Mouse (Mus musculus) adrenal gland, postnatal 36 days (tissue): ENCODE results near the gene Oaf. TPM values are rescaled to one million over a fixed set of nuclear protein-coding genes. Genes with fewer than 3 reads are reported as not detected.

Source experiments
- DNase-seq, 2 experiments: peaks; one replicate each; pipeline ENCODE4 v3.0.0; 2021; ENCODE audit warnings: mixed read lengths in 1 of 2
- total RNA-seq, 2 experiments: library from RNA; stranded (reverse); gene quantifications; 2 replicates each; pipeline ENCODE4 v1.2.3; 2021

Oaf gene
- total RNA-seq, 2 experiments from 2014 or later, result 12.8 to 34.7 TPM

- DNase-seq, result no peak
These were observed 14.8 kb downstream of the Oaf start for GRCm38 (mm10) chr9:43224771-43225355.

- DNase-seq, result no peak
These were observed 17.3 kb downstream of the Oaf start for GRCm38 (mm10) chr9:43222429-43222715.

DNA sequence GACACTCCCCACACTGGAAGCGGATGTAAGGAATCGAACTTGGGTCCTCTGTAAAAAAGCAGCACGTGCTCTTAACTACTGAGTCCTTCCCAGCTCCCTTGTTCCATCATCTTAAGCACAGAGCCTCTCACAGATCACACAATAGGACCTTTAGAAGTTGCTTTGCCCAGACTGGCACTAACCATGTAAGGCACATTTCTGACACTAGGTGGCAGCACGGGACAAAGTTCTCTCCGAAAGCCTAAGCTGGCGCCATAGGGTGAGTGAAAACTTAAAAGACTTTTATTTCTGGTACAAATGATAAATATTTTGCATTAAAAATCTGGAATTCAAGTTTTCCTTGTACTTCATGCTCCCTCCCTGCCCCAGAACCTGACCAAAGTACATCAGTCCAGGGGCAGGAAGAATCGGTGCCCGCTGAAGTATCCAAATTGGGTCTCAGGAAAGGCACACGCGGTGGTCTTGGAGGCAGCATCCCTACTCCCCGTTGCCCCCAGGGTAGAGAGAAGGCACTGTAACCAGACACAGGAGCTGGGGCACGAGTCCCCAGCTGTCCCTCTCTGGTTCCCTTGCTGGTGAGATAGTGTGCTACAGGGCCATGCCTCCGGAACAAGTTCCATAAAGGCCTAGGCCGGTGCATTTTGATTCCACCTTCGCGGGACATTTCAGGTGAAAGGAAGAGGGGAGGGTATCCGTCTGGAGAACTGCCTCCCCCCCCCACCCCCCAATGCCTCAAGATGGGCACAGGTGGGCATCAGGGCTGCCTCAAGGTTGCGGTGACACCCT, 17.9 kb downstream of the Oaf start:
- peak; percentile 82 to 87 for DNase-seq

DNA sequence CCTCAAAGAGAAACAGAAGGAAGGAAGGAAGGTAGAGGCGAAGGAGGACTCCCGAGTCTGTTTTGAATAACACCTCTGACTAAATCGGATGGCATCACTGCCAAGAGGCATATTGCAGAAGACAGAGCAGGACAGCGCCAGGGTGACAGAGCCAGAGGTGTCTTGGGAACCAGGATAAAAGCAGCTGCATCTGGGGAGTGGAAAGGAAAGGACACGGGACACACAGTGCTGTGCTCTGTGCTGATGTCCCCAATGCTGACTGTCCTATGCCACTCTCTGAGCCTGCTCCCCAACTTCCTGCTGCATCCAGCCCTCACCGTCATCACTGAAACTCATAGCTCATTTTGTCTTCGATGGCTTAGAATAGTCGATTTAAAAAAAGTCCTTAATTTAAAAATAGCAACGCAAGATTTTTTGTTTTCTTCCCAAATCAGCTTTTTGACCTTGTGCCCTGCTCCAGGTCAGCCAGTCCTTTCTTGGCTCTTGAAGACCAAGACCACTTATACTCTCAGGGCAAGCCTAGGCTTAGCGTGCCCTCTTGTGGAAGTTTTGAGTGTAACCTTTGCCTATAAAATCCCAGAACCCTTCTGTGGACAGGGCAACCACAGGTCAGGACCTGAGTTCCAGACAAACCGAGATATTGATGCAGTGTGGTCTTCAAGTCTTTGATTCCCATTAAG, 28.8 kb downstream of the Oaf start:
- peak; percentile 63 to 77 for DNase-seq

DNA sequence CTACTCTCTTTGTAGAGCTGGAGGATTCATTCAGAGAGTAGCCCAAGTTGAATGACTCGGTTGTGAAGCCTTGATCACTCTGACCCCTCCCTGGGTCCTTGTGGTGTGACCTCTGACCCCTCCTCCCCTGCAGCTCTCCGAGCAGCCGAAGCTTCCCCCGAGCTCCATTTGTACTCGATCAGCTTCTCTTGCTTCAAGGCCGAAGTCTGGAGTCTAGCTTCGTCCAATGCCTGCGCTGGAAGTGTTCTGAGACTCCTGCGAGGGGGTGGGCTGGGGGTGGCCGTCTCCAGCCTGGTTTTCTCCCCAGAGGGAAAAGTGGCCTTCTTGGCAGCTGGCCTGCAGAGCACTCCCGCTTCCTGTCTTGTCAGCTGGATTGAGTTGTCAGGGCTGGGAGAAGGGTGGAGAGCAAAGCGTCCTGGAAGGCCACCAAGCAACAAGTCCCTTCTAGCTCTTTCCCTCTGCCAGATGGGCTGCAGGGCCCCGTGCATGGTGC, 29.5 kb downstream of the Oaf start, which contains the start of gene Pou2f3:
TSS of gene Pou2f3 (minus strand) at position 180 of the 493 bp plus-strand sequence.
- peak; percentile 62 to 73 for DNase-seq

DNA sequence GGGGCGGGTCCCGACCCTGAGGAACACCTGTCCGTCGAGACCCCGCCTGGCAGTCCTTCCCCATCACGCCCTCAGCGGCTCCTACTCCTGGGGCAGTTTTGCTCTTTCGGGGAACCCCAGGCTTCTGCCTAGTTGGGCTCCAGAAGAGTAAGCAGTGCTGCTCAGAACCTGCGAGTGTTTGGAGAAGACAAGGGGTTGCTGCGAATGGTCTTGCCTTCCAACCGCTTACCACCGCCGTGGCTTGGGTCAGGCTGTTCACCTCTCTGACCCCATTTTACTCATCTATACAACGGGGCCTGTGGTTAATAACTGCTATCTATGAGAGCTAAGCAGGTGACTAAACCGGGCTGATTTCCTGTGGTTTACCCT, 33.7 kb downstream of the Oaf start:
- no peak for DNase-seq

DNA sequence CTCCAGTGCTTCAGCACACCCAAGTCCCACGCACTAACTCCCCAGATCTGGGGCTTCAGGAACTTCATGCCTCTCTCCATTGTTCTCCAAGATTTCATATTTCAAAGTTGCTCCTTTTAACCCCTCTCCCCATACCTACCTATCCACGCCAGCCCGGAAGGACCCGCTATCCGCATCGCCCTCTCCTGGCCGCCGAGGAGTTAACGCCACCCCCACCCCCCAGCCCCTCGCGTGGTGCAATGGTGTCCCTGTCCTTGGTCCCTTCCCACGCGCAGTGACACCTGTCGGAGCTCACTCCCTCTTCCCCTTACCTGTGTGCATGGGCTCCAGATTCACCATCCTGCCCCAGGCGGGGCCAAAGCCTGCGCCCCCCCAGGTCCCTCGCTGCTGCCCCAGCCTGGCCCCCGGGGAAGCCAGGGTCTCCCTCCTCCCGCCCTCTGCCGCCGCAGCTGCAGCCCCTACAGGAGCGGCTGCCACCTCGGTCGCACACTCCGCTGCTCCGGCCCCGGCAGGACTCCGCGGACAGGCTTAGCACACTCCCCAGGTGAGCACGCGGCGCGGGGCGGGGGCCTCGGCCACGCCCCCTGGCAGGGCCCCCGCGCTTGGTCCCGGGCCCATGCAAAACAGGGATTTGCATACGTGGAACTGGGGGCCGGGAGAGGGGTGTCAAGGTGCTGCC, 34.2 kb downstream of the Oaf start:
- DNase-seq, result no peak

GRCm38 (mm10) chr9:43200212-43200611, 39.5 kb downstream of the Oaf start:
- no peak for DNase-seq

- DNase-seq, result no peak
These were observed 45.7 kb downstream of the Oaf start for GRCm38 (mm10) chr9:43194001-43194400.

DNA sequence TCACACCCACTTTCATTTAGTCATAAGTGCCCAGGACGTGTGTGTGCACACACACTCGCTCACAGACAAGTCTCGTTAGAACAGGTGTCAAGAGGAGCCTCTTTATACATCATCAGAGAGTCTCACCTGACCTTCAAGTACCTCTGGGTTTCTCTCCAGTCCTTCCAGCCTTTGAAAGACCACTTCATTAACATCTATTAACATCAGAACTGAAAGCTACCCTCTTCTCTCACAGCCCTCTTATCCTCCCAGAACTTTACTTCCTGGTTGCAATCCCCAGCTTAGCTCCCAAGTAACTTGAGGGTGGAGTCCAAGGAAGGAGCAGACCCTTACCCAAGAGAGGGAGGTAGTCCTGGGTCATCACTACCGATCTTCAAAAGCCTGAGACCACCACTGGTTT, 48.1 kb downstream of the Oaf start:
- DNase-seq, result no peak

DNA sequence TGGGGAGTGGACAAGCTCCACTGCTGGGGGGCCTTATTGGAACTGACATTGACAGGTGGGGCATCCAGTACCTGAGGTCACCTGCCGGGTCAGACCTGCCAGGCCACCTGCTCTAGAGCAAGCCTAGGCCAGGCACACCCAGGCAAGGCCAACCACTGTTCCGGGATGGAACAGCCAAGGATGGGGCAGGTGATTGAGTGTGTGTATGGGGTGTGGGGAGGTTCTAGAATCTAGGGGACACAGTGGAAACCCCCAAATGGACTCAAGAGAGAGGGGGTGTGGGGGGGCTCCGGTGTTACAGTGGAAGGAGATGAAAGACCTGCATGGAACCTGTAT, 50.7 kb downstream of the Oaf start:
- DNase-seq, result no peak

GRCm38 (mm10) chr9:43188309-43189020, 51.2 kb downstream of the Oaf start:
- DNase-seq, result no peak

- peak; percentile 3 to 17 for DNase-seq
These were observed 60.1 kb downstream of the Oaf start for GRCm38 (mm10) chr9:43179614-43180013.

- DNase-seq, result no peak
These were observed 61.5 kb downstream of the Oaf start for GRCm38 (mm10) chr9:43178172-43178571.

Other genes with a start within 250 kb of the Oaf start
- 100 to 1,000 TPM; 122 to 142 TPM for gene Arhgef12, start 132.7 kb downstream of the Oaf start, total RNA-seq
- 1 to 10 TPM; 4.8 to 8.7 TPM for gene Tmem136, start 123.3 kb downstream of the Oaf start, total RNA-seq
- not detected for gene Pou2f3, start 29.5 kb downstream of the Oaf start, total RNA-seq
- gene Trim29, start 70.9 kb upstream of the Oaf start, total RNA-seq, result under 1 TPM; 0.10 to 0.30 TPM